Mouse (Mus musculus) MEL (cell line): Measurements from ENCODE around the gene Dao. TPM values are rescaled to one million over a fixed set of nuclear protein-coding genes. Genes with fewer than 3 reads are reported as not detected.
A peak's percentile ranks its signal among the peaks of the same experiment; 100 is the strongest.

Experiments
- DNase-seq: peaks from one replicate; pipeline ENCODE4 v3.0.0; 2011; ENCODE audit warnings: low read depth, low spot score
- H3K27ac ChIP-seq: 2 replicates; pipeline ENCODE4 v1.5.1; 2012; ENCODE audit warnings: low read depth, mild to moderate bottlenecking, control low read depth, low read length, moderate library complexity; ENCODE audit not compliant: control insufficient read depth
- H3K27me3 ChIP-seq, 2 experiments: fragments of 150-350 bp in 1 of 2; sonication (generic) in 1 of 2; 2 replicates each; pipeline ENCODE4 v1.6.1; 2012; ENCODE audit warnings: low read length in 2 of 2, mild to moderate bottlenecking in 2 of 2, improper control_type of control experiment in 1 of 2, moderate library complexity in 1 of 2; ENCODE audit not compliant: insufficient read depth in 2 of 2, control insufficient read depth in 1 of 2
- H3K36me3 ChIP-seq, 2 experiments: 2 replicates each; pipeline ENCODE4 v1.6.1; 2012 to 2014; ENCODE audit warnings: low read length in 2 of 2, improper control_type of control experiment in 1 of 2, inconsistent platforms in 1 of 2, mild to moderate bottlenecking in 1 of 2; ENCODE audit not compliant: insufficient read depth in 2 of 2, control insufficient read depth in 1 of 2
- H3K4me1 ChIP-seq, 2 experiments: fragments of 150-350 bp in 1 of 2; sonication (generic) in 1 of 2; 2 replicates each; pipeline ENCODE4 v1.6.1; 2012; ENCODE audit warnings: low read length in 2 of 2, improper control_type of control experiment in 1 of 2, mild to moderate bottlenecking in 1 of 2; ENCODE audit not compliant: insufficient read depth in 2 of 2, control insufficient read depth in 1 of 2
- H3K4me3 ChIP-seq, 2 experiments: fragments of 150-350 bp in 1 of 2; sonication (generic) in 1 of 2; 2 replicates each; pipeline ENCODE4 v1.5.1; 2012; ENCODE audit warnings: low read depth in 2 of 2, low read length in 2 of 2, mild to moderate bottlenecking in 2 of 2, moderate library complexity in 2 of 2, control low read depth in 1 of 2, improper control_type of control experiment in 1 of 2; ENCODE audit not compliant: control insufficient read depth in 1 of 2, insufficient read depth in 1 of 2
- H3K79me2 ChIP-seq: 2 replicates; pipeline ENCODE4 v1.6.1; 2012; ENCODE audit warnings: mild to moderate bottlenecking, low read length, moderate library complexity; ENCODE audit not compliant: control insufficient read depth, poor library complexity, insufficient read depth
- H3K9ac ChIP-seq: 2 replicates; pipeline ENCODE4 v1.6.1; 2012; ENCODE audit warnings: low read depth, mild to moderate bottlenecking, control low read depth, low read length, moderate library complexity; ENCODE audit not compliant: control insufficient read depth, poor library complexity, severe bottlenecking
- H3K9me3 ChIP-seq: fragments of 150-350 bp; sonication (generic); replicated peaks from 2 replicates; pipeline ENCODE4 v1.6.1; 2012; ENCODE audit warnings: mild to moderate bottlenecking, low read length, improper control_type of control experiment, moderate library complexity; ENCODE audit not compliant: insufficient read depth
- BHLHE40 ChIP-seq: IDR thresholded peaks from 2 replicates; pipeline ENCODE4 v1.6.1; 2012; ENCODE audit warnings: low read depth, mild to moderate bottlenecking, inconsistent platforms, low read length, improper control_type of control experiment, borderline replicate concordance
- CHD2 ChIP-seq: IDR thresholded peaks from 2 replicates; pipeline ENCODE4 v1.6.1; 2011; ENCODE audit warnings: low read length, improper control_type of control experiment
- ELF1 ChIP-seq: IDR thresholded peaks from 2 replicates; pipeline ENCODE4 v1.6.1; 2014; ENCODE audit warnings: low read depth, mild to moderate bottlenecking, inconsistent platforms, low read length, improper control_type of control experiment, moderate library complexity
- EP300 ChIP-seq, 2 experiments: IDR thresholded peaks; 2 replicates each; pipeline ENCODE4 v1.6.1; 2011; ENCODE audit warnings: improper control_type of control experiment in 2 of 2, low read length in 2 of 2, low read depth in 1 of 2, mild to moderate bottlenecking in 1 of 2
- ETS1 ChIP-seq: IDR thresholded peaks from 2 replicates; pipeline ENCODE4 v1.6.1; 2012; ENCODE audit warnings: low read depth, mild to moderate bottlenecking, inconsistent platforms, low read length, improper control_type of control experiment, moderate library complexity
- GATA1 ChIP-seq: IDR thresholded peaks from 2 replicates; pipeline ENCODE4 v1.6.1; 2011; ENCODE audit warnings: low read depth, low read length, improper control_type of control experiment
- MAX ChIP-seq: IDR thresholded peaks from 2 replicates; pipeline ENCODE4 v1.6.1; 2011; ENCODE audit warnings: low read length, improper control_type of control experiment
- NELFE ChIP-seq: IDR thresholded peaks from 2 replicates; pipeline ENCODE4 v1.6.1; 2011; ENCODE audit warnings: low read depth, low read length, improper control_type of control experiment
- POLR2A ChIP-seq, 2 experiments: IDR thresholded peaks; 2 replicates each; pipeline ENCODE4 v1.6.1; 2011 to 2012; ENCODE audit warnings: low read length in 2 of 2, mild to moderate bottlenecking in 2 of 2, control low read depth in 1 of 2, improper control_type of control experiment in 1 of 2, low read depth in 1 of 2, moderate library complexity in 1 of 2; ENCODE audit not compliant: control insufficient read depth in 1 of 2, insufficient read depth in 1 of 2, poor library complexity in 1 of 2
- SIN3A ChIP-seq: IDR thresholded peaks from 2 replicates; pipeline ENCODE4 v1.6.1; 2012; ENCODE audit warnings: low read length, improper control_type of control experiment, inconsistent platforms
- TAL1 ChIP-seq: IDR thresholded peaks from 2 replicates; pipeline ENCODE4 v1.6.1; 2012; ENCODE audit warnings: mild to moderate bottlenecking, inconsistent platforms, low read length, moderate library complexity, mixed read lengths
- TCF12 ChIP-seq: IDR thresholded peaks from 2 replicates; pipeline ENCODE4 v1.6.1; 2014; ENCODE audit warnings: low read depth, mild to moderate bottlenecking, inconsistent platforms, low read length, improper control_type of control experiment, moderate library complexity
- USF1 ChIP-seq: IDR thresholded peaks from 2 replicates; pipeline ENCODE4 v1.6.1; 2014; ENCODE audit warnings: low read depth, mild to moderate bottlenecking, inconsistent platforms, low read length, improper control_type of control experiment, moderate library complexity
- USF2 ChIP-seq, 2 experiments: IDR thresholded peaks; 2 replicates each; pipeline ENCODE4 v1.6.1; 2011 to 2012; ENCODE audit warnings: improper control_type of control experiment in 2 of 2, low read length in 2 of 2, borderline replicate concordance in 1 of 2, inconsistent platforms in 1 of 2, low read depth in 1 of 2, mild to moderate bottlenecking in 1 of 2; ENCODE audit not compliant: insufficient read depth in 1 of 2
- polyA plus RNA-seq, 2 experiments: library from polyadenylated mRNA; stranded (reverse) in 1 of 2; unstranded in 1 of 2; fragments of >175 nt in 1 of 2; fragments of >200 nt in 1 of 2; gene quantifications; 2 replicates each; pipeline versions ENCODE4 v1.2.1 to v1.2.4; 2012; ENCODE audit warnings: low replicate concordance in 2 of 2, low read depth in 1 of 2; ENCODE audit not compliant: insufficient read length in 2 of 2, insufficient read depth in 1 of 2, missing spikeins in 1 of 2
- total RNA-seq: library from RNA; depleted of rRNA; stranded (reverse); fragments of 300-350 nt; gene quantifications from 2 replicates; pipeline ENCODE4 v1.2.3, GENCODE M21; 2012

Dao gene
- total and polyA plus RNA-seq, 3 experiments = 0.04 TPM; not detected in 2

GRCm38 (mm10) chr5:113983541-113983940, 20.0 kb upstream of the Dao start:
- H3K4me1 ChIP-seq = peaks cover 17 to 28% of the 10 kb centered on the region in 2 experiments
- H3K9ac ChIP-seq = no peak overlapping the region
- H3K27ac ChIP-seq = no peak overlapping the region
- H3K4me3 ChIP-seq = no peak overlapping the region
- peaks cover 0 to 4% of the 10 kb centered on the region in 2 experiments; a peak in 2 of 4 replicates for H3K36me3 ChIP-seq
- TF ChIP-seq CHD2 (no peak), POLR2A (IDR thresholded peaks at IDR 0.05; ENCODE audit: control insufficient read depth in 1 of 2, insufficient read depth in 1 of 2, low read depth in 1 of 2, low read length in 2 of 2, poor library complexity in 1 of 2) (no peak), TAL1 (no peak), MAX (no peak)
- no peaks in the 10 kb centered on the region for H3K27me3 ChIP-seq
- no peak for DNase-seq
- no peaks in the 10 kb centered on the region for H3K9me3 ChIP-seq
- no peaks in the 10 kb centered on the region for H3K79me2 ChIP-seq

- no peaks in the 10 kb centered on the region for H3K79me2 ChIP-seq
- H3K27me3 ChIP-seq = no peaks in the 10 kb centered on the region
- H3K36me3 ChIP-seq = peaks cover 0 to 4% of the 10 kb centered on the region in 2 experiments; a peak in 2 of 4 replicates
- H3K4me1 ChIP-seq = peaks cover 17 to 28% of the 10 kb centered on the region in 2 experiments
- H3K9ac ChIP-seq = no peak overlapping the region
- TF ChIP-seq TCF12 (peak; percentile 63), CHD2 (no peak), GATA1 (peak; percentile 28; the same call in 1 of the 2 replicates), EP300 (IDR thresholded peaks at IDR 0.05; ENCODE audit: low read depth in 1 of 2, low read length in 2 of 2) (peak; percentile 53 to 74; a peak in 3 of 4 replicates), USF2 (IDR thresholded peaks at IDR 0.05; ENCODE audit: borderline replicate concordance in 1 of 2, insufficient read depth in 1 of 2, low read depth in 1 of 2, low read length in 2 of 2) (no peak), TAL1 (peak; percentile 43; the same call in 1 of the 2 replicates), SIN3A (peak; percentile 61; the same call in 1 of the 2 replicates), BHLHE40 (no peak), ETS1 (peak; percentile 74), USF1 (no peak), MAX (no peak), NELFE (no peak)
- H3K4me3 ChIP-seq = no peak overlapping the region
- H3K9me3 ChIP-seq = no peaks in the 10 kb centered on the region
- no peak overlapping the region for H3K27ac ChIP-seq
- peak; percentile 60 for DNase-seq
These were observed 19.3 kb upstream of the Dao start for GRCm38 (mm10) chr5:113984025-113984740.

GRCm38 (mm10) chr5:113985737-113986136, 17.8 kb upstream of the Dao start:
- H3K4me1 ChIP-seq = peaks cover 10 to 21% of the 10 kb centered on the region in 2 experiments
- H3K27me3 ChIP-seq = no peaks in the 10 kb centered on the region
- H3K79me2 ChIP-seq = no peaks in the 10 kb centered on the region
- H3K4me3 ChIP-seq = no peak overlapping the region
- peak; percentile 31 for DNase-seq
- no peaks in the 10 kb centered on the region for H3K9me3 ChIP-seq
- H3K36me3 ChIP-seq = peaks cover 0 to 4% of the 10 kb centered on the region in 2 experiments; a peak in 2 of 4 replicates
- no peak overlapping the region for H3K27ac ChIP-seq
- H3K9ac ChIP-seq = no peak overlapping the region
- TF ChIP-seq ETS1 (no peak), ELF1 (0 out of 2 replicates have a peak, but pooled peaks have one; percentile 22)
